Mouse (Mus musculus) stomach, postnatal 0 days (tissue): ENCODE measurements around the gene Hnrnpd. TPM values are rescaled to one million over a fixed set of nuclear protein-coding genes. Genes with fewer than 3 reads are reported as not detected.
A peak's percentile ranks its signal among the peaks of the same experiment; 100 is the strongest.

Experiments
- ATAC-seq: fragments of 200-750 bp; cut with Nextera tagmentation; 2 replicates; pipeline ENCODE4 v1.8.0; 2017; ENCODE audit not compliant: low FRiP score, low TSS enrichment
- DNase-seq: peaks from one replicate; pipeline ENCODE4 v3.0.0-alpha.2; 2016; ENCODE audit warnings: low spot score
- H3K27ac ChIP-seq: fragments of 300-500 bp; sonication (generic); replicated peaks from 2 replicates; pipeline ENCODE4 v1.5.1; 2014; ENCODE audit warnings: mild to moderate bottlenecking, control low read depth
- H3K27me3 ChIP-seq: fragments of 300-500 bp; sonication (generic); 2 replicates; pipeline ENCODE4 v1.6.1; 2014; ENCODE audit warnings: low read length; ENCODE audit not compliant: control insufficient read depth, insufficient read depth
- H3K36me3 ChIP-seq: fragments of 300-500 bp; sonication (generic); 2 replicates; pipeline ENCODE4 v1.6.1; 2014; ENCODE audit warnings: low read length, mixed read lengths; ENCODE audit not compliant: control insufficient read depth, insufficient read depth
- H3K4me1 ChIP-seq: fragments of 300-500 bp; sonication (generic); replicated peaks from 2 replicates; pipeline ENCODE4 v1.6.1; 2014; ENCODE audit warnings: antibody characterized with exemption; ENCODE audit not compliant: control insufficient read depth, insufficient read depth
- H3K4me2 ChIP-seq: fragments of 300-500 bp; sonication (generic); replicated peaks from 2 replicates; pipeline ENCODE4 v1.6.1; 2014; ENCODE audit warnings: low read depth, mild to moderate bottlenecking, control low read depth, moderate library complexity
- H3K4me3 ChIP-seq: fragments of 300-500 bp; sonication (generic); 2 replicates; pipeline ENCODE4 v1.5.1; 2014; ENCODE audit warnings: low read depth, low read length, control low read depth
- H3K9ac ChIP-seq: fragments of 300-500 bp; sonication (generic); 2 replicates; pipeline ENCODE4 v1.6.1; 2014; ENCODE audit warnings: mild to moderate bottlenecking, low read length, control low read depth, mixed read lengths
- H3K9me3 ChIP-seq: fragments of 300-500 bp; sonication (generic); 2 replicates; pipeline ENCODE4 v1.6.1; 2016; ENCODE audit warnings: low read length; ENCODE audit not compliant: control insufficient read depth
- CTCF ChIP-seq: IDR thresholded peaks from 2 replicates; pipeline ENCODE4 v1.5.1; 2016; ENCODE audit warnings: antibody characterized with exemption, low read depth, mild to moderate bottlenecking, moderate library complexity
- EP300 ChIP-seq: optimal IDR thresholded peaks from 2 replicates; pipeline ENCODE3; 2016; ENCODE audit warnings: antibody characterized with exemption
- WGBS: fragments of 180-500 bp; shearing (Covaris S2); extraction: QIAGEN DNeasy Blood & Tissue Kit; methylation state at CpG from one replicate; pipeline ENCODE4 v1.1.7; 2014; 5-methylcytosine and 5-hydroxymethylcytosine counted together
- polyA plus RNA-seq: library from polyadenylated mRNA; unstranded; fragments of >200 nt; fragmentation: Nextera tagmentation; extraction: Ambion mirVana; gene quantifications from 2 replicates; pipeline ENCODE4 v1.2.1, GENCODE M21; 2015

The Hnrnpd gene
- 53.5 and 61.4 TPM in 2 replicates for polyA plus RNA-seq

DNA sequence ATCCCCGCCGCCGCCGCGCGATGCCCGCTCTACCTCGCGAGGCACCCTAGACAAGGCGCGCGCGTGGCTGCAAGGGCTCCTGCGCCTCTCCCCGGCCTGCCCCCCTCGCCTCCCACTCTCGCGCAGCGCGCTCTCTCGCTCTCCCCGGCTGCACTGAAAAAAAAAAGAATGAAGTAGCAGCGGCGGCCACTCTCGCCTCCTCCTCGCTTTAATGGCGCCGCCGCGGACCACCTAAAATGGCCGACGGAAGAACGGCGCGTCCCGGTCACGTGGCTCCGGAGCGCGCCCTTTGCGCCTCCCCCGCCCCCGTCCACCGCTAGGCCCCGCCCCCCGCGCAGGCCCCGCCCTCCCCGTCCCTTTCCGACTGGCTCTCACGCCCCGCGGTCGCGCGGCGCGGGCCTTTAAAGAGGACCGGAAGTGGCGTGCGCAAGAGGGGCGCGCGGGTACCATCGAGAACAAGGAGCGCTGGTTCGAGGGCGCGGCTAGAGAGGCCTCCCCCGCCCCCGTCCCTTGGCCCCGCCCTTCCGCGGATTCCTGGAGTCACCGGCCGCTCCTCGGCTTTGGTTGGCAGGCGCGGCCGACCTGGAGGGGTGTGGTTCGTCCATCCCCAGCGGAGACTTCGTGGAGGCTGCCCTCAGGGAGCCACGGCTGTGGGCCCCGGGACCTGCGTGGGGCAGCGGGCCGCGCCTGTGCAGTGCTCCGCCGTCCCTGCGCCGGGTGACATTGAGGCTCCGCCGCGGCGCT, at the start of gene Hnrnpd, which contains the start of gene 4930524J08Rik:
Gene Hnrnpd (minus strand): TSS at position 240 of the 744 bp plus-strand sequence.
Gene 4930524J08Rik (plus strand): TSS at position 363 of the 744 bp plus-strand sequence.
- no peaks in the 10 kb centered on the region for H3K9me3 ChIP-seq
- 0 out of 2 replicates have a peak, but pooled peaks cover 2% of the 10 kb centered on the region for H3K4me1 ChIP-seq
- H3K4me3 ChIP-seq: peak within 1 kb of the TSS; percentile 95
- H3K4me2 ChIP-seq: peak within 1 kb of the TSS; percentile 68
- under 1% methylated on average over 80 of the region's 97 CpGs for WGBS
- ATAC-seq (peak; percentile 98), DNase-seq (peak; percentile 99)
- H3K36me3 ChIP-seq: no peaks in the 10 kb centered on the region
- H3K27ac ChIP-seq: peak within 1 kb of the TSS; percentile 99
- no peaks in the 10 kb centered on the region for H3K27me3 ChIP-seq
- peak within 1 kb of the TSS; percentile 99 for H3K9ac ChIP-seq
- TF ChIP-seq EP300: no peak
- TF ChIP-seq CTCF: no peak

DNA sequence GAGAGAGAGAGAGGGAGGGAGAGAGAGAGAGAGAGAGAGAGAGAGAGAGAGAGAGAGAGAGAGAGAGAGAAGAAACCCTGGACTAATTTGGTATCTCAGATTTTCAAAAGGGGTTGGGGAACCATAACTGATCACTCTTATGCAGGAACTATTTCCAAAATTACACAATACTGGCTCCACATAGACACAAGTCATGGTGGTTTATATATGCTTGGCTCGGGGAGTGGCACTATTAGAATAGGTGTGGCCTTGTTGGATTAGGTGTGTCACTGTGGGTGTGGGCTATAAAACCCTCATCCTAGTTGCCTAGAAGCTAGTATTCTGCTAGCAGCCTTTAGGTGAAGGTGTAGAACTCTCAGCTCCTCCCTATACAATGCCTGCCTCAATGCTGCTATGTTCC, 46.1 kb upstream of the Hnrnpd start:
- no peaks in the 10 kb centered on the region for H3K4me1 ChIP-seq
- ATAC-seq: peak; percentile 78; the same call in 1 of the 2 replicates
- no peak overlapping the region for H3K9ac ChIP-seq
- H3K4me3 ChIP-seq: no peak overlapping the region
- H3K36me3 ChIP-seq: no peaks in the 10 kb centered on the region
- H3K9me3 ChIP-seq: no peaks in the 10 kb centered on the region
- TF ChIP-seq EP300: no peak
- no peak for TF ChIP-seq CTCF
- WGBS: 36% methylated on average over 1 of the region's 1 CpGs
- no peak overlapping the region for H3K27ac ChIP-seq
- H3K4me2 ChIP-seq: no peak overlapping the region
- DNase-seq: no peak
- no peaks in the 10 kb centered on the region for H3K27me3 ChIP-seq

DNA sequence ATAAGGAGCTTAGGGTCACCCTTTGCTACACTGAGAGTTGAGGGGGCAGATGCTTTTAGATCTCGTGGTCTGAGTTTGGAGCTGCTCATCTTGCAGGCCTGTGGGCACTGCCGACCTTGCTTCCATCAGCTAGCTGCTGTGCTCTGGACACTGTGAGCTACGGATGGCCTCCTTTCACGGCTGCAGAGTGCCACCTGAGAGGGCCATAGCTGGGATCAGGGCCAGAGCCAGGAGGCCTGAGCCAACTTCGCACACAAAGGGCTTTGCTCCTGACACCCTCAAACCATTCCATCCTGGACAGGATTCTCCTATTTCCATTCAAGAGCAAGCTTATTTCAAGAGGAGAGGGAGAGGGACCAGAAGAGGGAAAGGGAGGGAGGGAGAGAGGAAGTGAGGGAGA, 45.7 kb upstream of the Hnrnpd start:
- no peaks in the 10 kb centered on the region for H3K4me1 ChIP-seq
- H3K27me3 ChIP-seq: no peaks in the 10 kb centered on the region
- 73% methylated on average over 5 of the region's 5 CpGs for WGBS
- no peaks in the 10 kb centered on the region for H3K36me3 ChIP-seq
- no peak overlapping the region for H3K27ac ChIP-seq
- H3K4me2 ChIP-seq: no peak overlapping the region
- ATAC-seq (peak; percentile 16; the same call in 1 of the 2 replicates), DNase-seq (no peak)
- H3K9ac ChIP-seq: no peak overlapping the region
- H3K9me3 ChIP-seq: no peaks in the 10 kb centered on the region
- no peak for TF ChIP-seq CTCF
- no peak for TF ChIP-seq EP300
- H3K4me3 ChIP-seq: no peak overlapping the region

DNA sequence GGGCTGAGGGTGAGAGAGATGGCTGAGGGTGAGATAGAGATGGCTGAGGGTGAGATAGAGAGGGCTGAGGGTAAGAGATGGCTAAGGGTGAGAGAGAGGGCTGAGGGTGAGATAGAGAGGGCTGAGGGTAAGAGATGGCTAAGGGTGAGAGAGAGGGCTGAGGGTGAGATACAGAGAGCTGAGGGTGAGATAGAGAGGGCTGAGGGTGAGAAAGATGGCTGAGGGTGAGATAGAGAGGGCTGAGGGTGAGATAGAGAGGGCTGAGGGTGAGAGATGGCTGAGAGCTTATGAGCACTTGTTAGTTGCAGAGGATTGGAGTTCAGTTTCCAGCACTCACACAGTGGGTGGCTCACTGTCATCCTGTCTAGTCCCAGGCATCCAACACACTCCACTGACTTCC, 41.4 kb upstream of the Hnrnpd start:
- no peaks in the 10 kb centered on the region for H3K27me3 ChIP-seq
- H3K9ac ChIP-seq: no peak overlapping the region
- DNase-seq (no peak), ATAC-seq (no peak)
- no peaks in the 10 kb centered on the region for H3K9me3 ChIP-seq
- no peaks in the 10 kb centered on the region for H3K36me3 ChIP-seq
- H3K4me3 ChIP-seq: no peak overlapping the region
- no peak overlapping the region for H3K27ac ChIP-seq
- H3K4me1 ChIP-seq: no peaks in the 10 kb centered on the region
- TF ChIP-seq CTCF (no peak), EP300 (no peak)
- H3K4me2 ChIP-seq: no peak overlapping the region

DNA sequence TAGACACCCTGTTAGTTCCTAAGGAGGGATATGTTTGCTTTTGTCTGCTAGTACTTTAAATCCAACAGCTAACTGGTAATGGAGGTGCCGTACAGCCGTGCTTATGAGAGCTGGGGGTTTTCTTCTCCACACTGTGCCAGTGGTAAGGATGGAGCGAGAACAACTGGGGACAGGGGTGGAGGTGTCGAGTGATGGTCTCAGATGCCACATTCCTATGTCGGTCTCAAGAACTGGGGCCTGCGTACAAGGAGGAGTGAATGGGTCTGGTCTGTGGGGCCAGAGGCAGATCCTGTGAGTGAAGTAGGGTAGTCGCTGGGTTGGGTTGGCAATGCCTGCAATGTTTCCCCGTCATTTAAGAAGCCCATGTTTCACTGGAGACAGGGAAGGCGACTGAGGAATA, 33.9 kb upstream of the Hnrnpd start:
- Histone ChIP-seq H3K9me3 (no peaks in the 10 kb centered on the region), H3K36me3 (no peaks in the 10 kb centered on the region), H3K27me3 (no peaks in the 10 kb centered on the region), H3K27ac (no peak overlapping the region), H3K4me1 (no peaks in the 10 kb centered on the region), H3K4me3 (no peak overlapping the region), H3K9ac (no peak overlapping the region), H3K4me2 (no peak overlapping the region)
- TF ChIP-seq EP300: no peak
- no peak for TF ChIP-seq CTCF
- ATAC-seq (no peak), DNase-seq (no peak)
- 78% methylated on average over 9 of the region's 9 CpGs for WGBS

DNA sequence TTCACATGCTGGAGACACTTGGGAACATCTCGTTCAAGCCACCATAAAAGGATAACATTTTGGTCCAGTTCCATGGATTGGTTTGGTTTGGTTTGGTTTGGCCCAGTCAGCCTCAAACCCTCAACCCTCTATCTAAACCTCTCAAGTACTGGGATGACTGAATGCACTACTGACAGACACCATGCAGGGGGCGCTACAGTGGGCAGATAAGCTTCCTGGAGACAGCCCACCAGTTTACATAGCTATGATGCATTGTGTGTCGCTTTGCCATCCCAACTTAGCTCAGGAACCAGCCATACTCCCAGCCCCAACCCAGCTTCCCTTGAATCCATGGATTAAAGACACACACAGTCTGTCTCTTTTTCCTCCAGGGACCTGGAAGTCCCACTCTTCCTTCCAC, 29.7 kb upstream of the Hnrnpd start:
- no peaks in the 10 kb centered on the region for H3K4me1 ChIP-seq
- WGBS: 48% methylated on average over 3 of the region's 3 CpGs
- H3K36me3 ChIP-seq: no peaks in the 10 kb centered on the region
- no peak overlapping the region for H3K9ac ChIP-seq
- no peaks in the 10 kb centered on the region for H3K27me3 ChIP-seq
- H3K27ac ChIP-seq: no peak overlapping the region
- no peak overlapping the region for H3K4me3 ChIP-seq
- H3K9me3 ChIP-seq: no peaks in the 10 kb centered on the region
- TF ChIP-seq EP300 (no peak), CTCF (peak; percentile 35; the same call in 1 of the 2 replicates)
- no peak for ATAC-seq
- H3K4me2 ChIP-seq: no peak overlapping the region
- no peak for DNase-seq
